Mouse (Mus musculus): Measurements from ENCODE around the gene Bcan. TPM values are rescaled to one million over a fixed set of nuclear protein-coding genes. Genes with fewer than 3 reads are reported as not detected.
A peak's percentile ranks its signal among the peaks of the same experiment; 100 is the strongest.

Gene Bcan
- total RNA-seq (2021) (under 1 TPM in 1 of 2 experiments, not detected in 1; 0.09 TPM), polyA plus RNA-seq (2012; rRNA removed) (0.32 and 0.55 TPM in 2 replicates)
- long read RNA-seq: 0 reads

GRCm38 (mm10) chr3:88000181-88000580 is at the start of gene Bcan:
Gene Bcan, minus strand, starts transcription at chr3:88000230.
- 1% methylated on average over 30 of the region's 39 CpGs for WGBS
- H3K36me3 ChIP-seq (ENCODE audit: control insufficient read depth, insufficient read depth, low read length): no peaks in the 10 kb centered on the region
- DNase-seq: no peak
- intact Hi-C loops (cut with DNase I): no loop called here
- H3K27me3 ChIP-seq (ENCODE audit: control insufficient read depth, insufficient read depth, low read length): peaks cover 35% of the 10 kb centered on the region
- H3K4me3 ChIP-seq: no peak within 1 kb of the TSS
- H3K79me2 ChIP-seq (replicated peaks; ENCODE audit: control insufficient read depth, insufficient read depth, low read length): no peaks in the 10 kb centered on the region
- 0 out of 2 replicates have a peak, but pooled peaks cover 1% of the 10 kb centered on the region for H3K4me1 ChIP-seq (ENCODE audit: control insufficient read depth, insufficient read depth, low read length)
- no peak within 1 kb of the TSS for H3K27ac ChIP-seq
- H3K9ac ChIP-seq (ENCODE audit: low read depth, low read length): no peak within 1 kb of the TSS
- TF ChIP-seq CTCF (IDR thresholded peaks at IDR 0.05) (no peak), POLR2A (IDR thresholded peaks at IDR 0.05; ENCODE audit: insufficient read depth, low read depth, low read length) (no peak), EP300 (IDR thresholded peaks at IDR 0.05; ENCODE audit: insufficient read depth, low read depth, low read length) (no peak)

DNA sequence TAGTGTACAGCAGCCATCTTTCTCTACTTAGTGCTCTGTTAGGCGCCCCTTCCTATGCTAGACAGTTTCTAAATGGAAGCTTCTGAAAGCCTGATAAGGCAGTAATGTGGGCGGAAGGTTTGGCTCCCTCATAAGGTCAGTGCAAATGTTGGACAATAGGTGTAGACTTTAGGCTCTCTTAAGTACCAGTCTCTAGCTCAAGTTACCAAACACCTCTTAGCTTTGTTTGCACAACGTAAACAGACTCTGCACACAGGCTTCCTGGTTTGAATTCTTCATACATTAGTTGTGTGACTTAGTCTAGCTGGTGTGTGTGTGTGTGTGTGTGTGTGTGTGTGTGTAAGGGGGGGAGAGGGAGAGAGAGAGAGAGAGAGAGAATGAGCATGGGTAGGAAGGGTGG is 49.5 kb upstream of the Bcan start:
- intact Hi-C loops (cut with DNase I): no loop called here

GRCm38 (mm10) chr3:88042661-88043421 is 42.8 kb upstream of the Bcan start, which contains the start of gene Gpatch4:
Gene Gpatch4, plus strand, starts transcription at chr3:88043108.
- no peak for TF ChIP-seq CTCF (IDR thresholded peaks at IDR 0.05)
- peak; percentile 85 for TF ChIP-seq EP300 (IDR thresholded peaks at IDR 0.05; ENCODE audit: insufficient read depth, low read depth, low read length)
- peak; percentile 81 for TF ChIP-seq POLR2A (IDR thresholded peaks at IDR 0.05; ENCODE audit: insufficient read depth, low read depth, low read length)
- Histone ChIP-seq H3K4me1 (ENCODE audit: control insufficient read depth, insufficient read depth, low read length) (no peaks in the 10 kb centered on the region), H3K9ac (ENCODE audit: low read depth, low read length) (peak within 1 kb of the TSS; percentile 44), H3K27ac (peak within 1 kb of the TSS; percentile 72), H3K79me2 (replicated peaks; ENCODE audit: control insufficient read depth, insufficient read depth, low read length) (no peaks in the 10 kb centered on the region), H3K27me3 (ENCODE audit: control insufficient read depth, insufficient read depth, low read length) (0 out of 2 replicates have a peak, but pooled peaks cover 1% of the 10 kb centered on the region), H3K4me3 (peak within 1 kb of the TSS; percentile 83), H3K36me3 (ENCODE audit: control insufficient read depth, insufficient read depth, low read length) (no peaks in the 10 kb centered on the region; the same call in 1 of the 2 replicates)
- DNase-seq: peak; percentile 80 to 89
- intact Hi-C loops (cut with DNase I): loop anchor here (1.0 to 2.0 kb wide), 2 partner anchors 15 to 40 kb away; partner anchors contain the start of gene Naxe
- WGBS: 7% methylated on average over 36 of the region's 36 CpGs

More for the DNA sequence above, 49.5 kb upstream of the Bcan start:
- no peaks in the 10 kb centered on the region for H3K27me3 ChIP-seq (ENCODE audit: control insufficient read depth, insufficient read depth, low read length)
- no peak for DNase-seq
- 64% methylated on average over 3 of the region's 3 CpGs for WGBS
- no peaks in the 10 kb centered on the region for H3K79me2 ChIP-seq (replicated peaks; ENCODE audit: control insufficient read depth, insufficient read depth, low read length)
- H3K4me1 ChIP-seq (ENCODE audit: control insufficient read depth, insufficient read depth, low read length): no peaks in the 10 kb centered on the region
- TF ChIP-seq POLR2A (IDR thresholded peaks at IDR 0.05; ENCODE audit: insufficient read depth, low read depth, low read length): no peak
- TF ChIP-seq CTCF (IDR thresholded peaks at IDR 0.05): no peak
- TF ChIP-seq EP300 (IDR thresholded peaks at IDR 0.05; ENCODE audit: insufficient read depth, low read depth, low read length): no peak
- H3K36me3 ChIP-seq (ENCODE audit: control insufficient read depth, insufficient read depth, low read length): no peaks in the 10 kb centered on the region
- no peak overlapping the region for H3K4me3 ChIP-seq
- no peak overlapping the region for H3K9ac ChIP-seq (ENCODE audit: low read depth, low read length)
- H3K27ac ChIP-seq: no peak overlapping the region

- H3K27me3 ChIP-seq (ENCODE audit: control insufficient read depth, insufficient read depth, low read length): no peaks in the 10 kb centered on the region
- H3K4me1 ChIP-seq (ENCODE audit: control insufficient read depth, insufficient read depth, low read length): no peaks in the 10 kb centered on the region
- TF ChIP-seq POLR2A (IDR thresholded peaks at IDR 0.05; ENCODE audit: insufficient read depth, low read depth, low read length) (no peak), EP300 (IDR thresholded peaks at IDR 0.05; ENCODE audit: insufficient read depth, low read depth, low read length) (no peak), CTCF (IDR thresholded peaks at IDR 0.05) (no peak)
- intact Hi-C loops (cut with DNase I): no loop called here
- H3K27ac ChIP-seq: no peak overlapping the region
- no peaks in the 10 kb centered on the region for H3K36me3 ChIP-seq (ENCODE audit: control insufficient read depth, insufficient read depth, low read length)
- DNase-seq: no peak
- no peaks in the 10 kb centered on the region for H3K79me2 ChIP-seq (replicated peaks; ENCODE audit: control insufficient read depth, insufficient read depth, low read length)
- no peak overlapping the region for H3K4me3 ChIP-seq
- 59% methylated on average over 1 of the region's 1 CpGs for WGBS
- H3K9ac ChIP-seq (ENCODE audit: low read depth, low read length): no peak overlapping the region
Observed at GRCm38 (mm10) chr3:88035561-88036293, 35.7 kb upstream of the Bcan start.

GRCm38 (mm10) chr3:88033506-88033905 is 33.5 kb upstream of the Bcan start:
- intact Hi-C loops (cut with DNase I): no loop called here
- H3K9ac ChIP-seq (ENCODE audit: low read depth, low read length): no peak overlapping the region
- no peak overlapping the region for H3K27ac ChIP-seq
- 73% methylated on average over 5 of the region's 5 CpGs for whole genome bisulfite sequencing
- H3K36me3 ChIP-seq (ENCODE audit: control insufficient read depth, insufficient read depth, low read length): no peaks in the 10 kb centered on the region
- no peak overlapping the region for H3K4me3 ChIP-seq
- no peaks in the 10 kb centered on the region for H3K4me1 ChIP-seq (ENCODE audit: control insufficient read depth, insufficient read depth, low read length)
- H3K27me3 ChIP-seq (ENCODE audit: control insufficient read depth, insufficient read depth, low read length): no peaks in the 10 kb centered on the region
- TF ChIP-seq EP300 (IDR thresholded peaks at IDR 0.05; ENCODE audit: insufficient read depth, low read depth, low read length) (no peak), POLR2A (IDR thresholded peaks at IDR 0.05; ENCODE audit: insufficient read depth, low read depth, low read length) (no peak), CTCF (IDR thresholded peaks at IDR 0.05) (no peak)
- DNase-seq: no peak
- no peaks in the 10 kb centered on the region for H3K79me2 ChIP-seq (replicated peaks; ENCODE audit: control insufficient read depth, insufficient read depth, low read length)

Data from heart, adult 2 months (tissue).